Mouse (Mus musculus) CD4-positive helper T cell, adult 2 months (primary cell): ENCODE measurements around the gene Atp5g1.
"Not testable (repeated sequence)": the region's sequence is repeated elsewhere in the genome, so short reads cannot be mapped to it uniquely, and the experiment has no call there.

Source experiments
- DNase-seq: peaks from one replicate; pipeline ENCODE4 v3.0.0-alpha.2; 2012; ENCODE audit warnings: low read depth, missing footprints, low spot score

The Atp5g1 gene

GRCm38 (mm10) chr11:96075509-96076220 is at the start of gene Atp5g1:
TSS of gene Atp5g1 (minus strand) at chr11:96075670.
- DNase-seq = peak; percentile 100

DNA sequence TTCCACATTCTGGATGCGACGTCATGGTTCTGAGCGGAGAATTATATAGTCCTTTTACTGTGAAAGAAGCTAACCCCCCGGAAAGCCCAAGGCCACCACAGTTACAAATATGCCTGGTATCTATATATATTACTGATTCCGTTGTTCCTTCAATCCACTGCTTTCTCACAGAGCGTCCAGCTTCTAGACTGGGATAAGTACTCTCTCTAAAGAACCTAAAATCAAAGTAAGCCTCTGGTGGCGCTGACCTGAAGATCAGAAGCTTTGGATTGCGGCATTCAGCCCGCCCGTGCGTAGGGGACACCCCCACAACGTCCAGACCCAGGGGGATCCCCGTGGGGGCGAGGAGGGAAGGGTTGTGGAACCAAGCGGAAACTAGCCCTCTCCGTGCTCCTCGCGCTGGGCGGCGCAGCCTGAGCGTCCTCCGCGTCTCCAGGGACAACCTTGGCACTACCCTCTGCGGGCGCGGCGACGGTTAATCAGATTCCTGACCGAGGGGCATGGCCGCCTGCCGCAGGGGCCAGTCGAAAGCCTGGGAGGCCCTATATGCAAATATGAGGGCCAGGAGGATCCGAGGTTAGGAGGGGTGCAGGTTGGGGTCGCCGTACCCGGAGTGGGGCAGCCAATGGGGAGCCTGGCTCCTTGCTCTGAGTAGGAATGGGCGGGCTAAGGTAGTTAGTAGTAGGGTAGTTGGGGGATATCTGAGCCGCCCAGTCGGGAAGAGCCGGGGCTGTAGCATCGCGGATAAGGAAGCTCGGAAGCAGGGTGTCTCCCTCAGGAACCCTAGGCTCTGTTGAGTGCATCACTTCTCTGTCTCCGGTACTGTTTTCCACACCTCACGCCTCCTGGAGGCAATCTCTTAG is 48.8 kb upstream of the Atp5g1 start:
- no peak for DNase-seq

DNA sequence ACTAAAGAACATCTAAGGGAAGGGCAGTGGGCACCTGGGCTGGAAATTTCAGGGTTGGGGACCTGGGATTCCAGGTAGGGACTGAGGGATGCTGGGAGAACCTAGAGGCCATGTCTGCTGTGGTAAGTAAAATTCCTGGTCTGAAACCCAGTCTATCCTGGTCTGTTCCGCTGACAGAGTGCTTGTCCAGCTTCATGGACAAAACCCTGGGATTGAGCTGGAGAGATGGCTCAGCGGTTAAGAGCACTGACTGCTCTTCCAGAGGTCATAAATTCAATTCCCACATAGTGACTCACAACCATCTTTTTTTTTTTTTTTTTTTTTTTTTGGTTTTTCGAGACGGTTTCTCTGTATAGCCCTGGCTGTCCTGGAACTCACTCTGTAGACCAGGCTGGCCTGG is 47.3 kb upstream of the Atp5g1 start:
- not testable (repeated sequence) for DNase-seq

DNA sequence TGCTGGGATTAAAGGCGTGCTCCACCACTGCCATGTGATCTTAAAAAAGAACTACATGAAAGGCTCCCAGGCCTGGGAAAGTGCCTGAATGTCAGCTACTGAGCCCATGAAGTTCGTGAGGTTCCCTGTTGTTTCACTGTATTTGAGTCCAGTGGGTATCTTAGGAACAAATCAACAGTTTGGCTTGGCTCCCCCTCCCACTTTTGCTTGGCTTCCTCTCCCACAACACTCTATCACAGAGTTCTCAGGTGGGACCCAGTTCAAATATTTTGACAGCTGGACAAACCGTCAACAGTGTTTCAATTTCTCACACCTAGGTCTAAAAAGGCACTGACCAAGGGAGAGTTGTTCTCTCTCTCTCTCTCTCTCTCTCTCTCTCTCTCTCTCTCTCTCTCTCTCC is 43.9 kb upstream of the Atp5g1 start:
- no peak for DNase-seq

DNA sequence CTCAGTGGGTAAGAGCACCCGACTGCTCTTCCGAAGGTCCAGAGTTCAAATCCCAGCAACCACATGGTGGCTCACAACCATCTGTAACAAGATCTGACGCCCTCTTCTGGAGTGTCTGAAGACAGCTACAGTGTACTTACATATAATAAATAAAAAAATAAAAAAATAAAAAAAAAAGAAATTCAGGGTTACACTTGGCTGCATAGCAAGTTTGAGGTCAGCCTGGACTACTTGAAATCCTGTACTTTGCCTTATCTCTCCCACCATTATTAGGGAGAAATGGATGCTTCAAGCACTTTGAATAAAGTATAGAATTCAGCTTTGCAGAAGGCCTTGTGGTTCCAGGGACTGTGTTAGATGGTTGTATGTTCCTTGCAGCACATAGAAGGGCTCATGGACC is 41.5 kb upstream of the Atp5g1 start:
- not testable (repeated sequence) for DNase-seq

GRCm38 (mm10) chr11:96116116-96116515 is 40.6 kb upstream of the Atp5g1 start:
- DNase-seq = no peak

- no peak for DNase-seq
These were observed 39.9 kb upstream of the Atp5g1 start for GRCm38 (mm10) chr11:96115416-96115815.

- DNase-seq = no peak
These were observed 38.6 kb upstream of the Atp5g1 start for GRCm38 (mm10) chr11:96114077-96114476.

DNA sequence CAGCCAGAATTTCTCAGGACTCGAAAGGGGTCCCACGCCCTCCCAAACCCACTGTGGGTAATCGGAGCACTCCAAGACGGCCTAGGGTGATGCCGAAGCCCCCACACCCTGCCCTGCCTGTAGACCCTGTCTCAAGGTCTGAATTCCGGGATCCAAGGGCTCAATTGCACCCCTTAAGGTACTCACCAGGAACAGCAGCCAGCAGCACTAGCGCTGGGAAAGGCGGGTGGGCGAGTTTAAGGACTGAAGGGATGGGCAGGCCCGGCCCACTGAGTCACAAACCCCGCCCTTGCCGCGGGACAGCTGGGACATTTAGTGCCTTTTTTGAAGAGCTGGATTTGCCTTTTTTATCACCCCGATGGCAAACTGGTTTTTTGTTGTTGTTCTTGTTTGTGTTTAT is 36.3 kb upstream of the Atp5g1 start, which contains the start of gene Calcoco2:
Calcoco2 (minus strand) TSS at position 214 of the 400 bp plus-strand sequence.
- DNase-seq = no peak

- DNase-seq = peak; percentile 10
These were observed 35.5 kb upstream of the Atp5g1 start for GRCm38 (mm10) chr11:96110950-96111349.

DNA sequence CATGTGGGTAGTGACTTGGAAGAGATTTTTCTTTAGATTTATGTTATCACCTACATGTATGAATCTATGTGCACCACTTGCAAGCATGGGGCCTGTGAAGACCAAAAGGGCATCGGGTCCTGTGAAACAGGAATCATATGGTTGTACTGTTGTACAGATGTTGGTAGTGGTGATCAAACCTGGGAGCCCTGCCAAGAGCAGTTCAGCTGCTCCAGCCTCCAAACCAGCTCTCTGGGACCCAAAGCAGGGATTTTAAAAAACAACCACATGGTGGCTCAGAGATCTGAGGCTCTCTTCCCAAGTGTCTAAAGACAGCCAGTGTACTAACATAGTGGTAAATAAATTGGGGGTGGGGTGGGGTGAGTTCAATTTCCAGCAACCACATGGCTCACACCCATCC is 32.9 kb upstream of the Atp5g1 start:
- no peak for DNase-seq

DNA sequence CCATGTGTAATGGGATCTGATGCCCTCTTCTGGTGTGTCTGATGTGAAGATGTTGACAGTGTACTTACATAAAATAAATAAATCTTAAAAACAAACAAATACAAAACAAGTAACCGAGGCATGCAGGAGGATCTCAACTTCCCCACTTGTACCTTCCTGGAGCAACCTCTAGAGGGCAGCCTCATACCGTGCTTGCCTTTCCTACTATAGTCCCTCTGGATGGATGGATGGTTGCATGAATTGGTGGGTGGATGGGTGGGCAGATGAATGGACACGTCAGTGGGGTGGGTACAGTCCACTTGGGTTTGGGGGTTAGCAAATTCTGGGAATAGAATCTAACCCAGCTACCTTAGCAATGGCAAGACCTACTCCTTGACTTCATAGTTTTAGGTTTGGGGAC is 17.9 kb upstream of the Atp5g1 start:
- DNase-seq = peak; percentile 33

- DNase-seq = no peak
These were observed 17.3 kb upstream of the Atp5g1 start for GRCm38 (mm10) chr11:96092674-96093291.

GRCm38 (mm10) chr11:96091073-96091472 is 15.6 kb upstream of the Atp5g1 start:
- peak; percentile 32 for DNase-seq

- no peak for DNase-seq
These were observed 12.5 kb upstream of the Atp5g1 start for GRCm38 (mm10) chr11:96087981-96088380.

GRCm38 (mm10) chr11:96082682-96083081 is 7.2 kb upstream of the Atp5g1 start:
- no peak for DNase-seq

DNA sequence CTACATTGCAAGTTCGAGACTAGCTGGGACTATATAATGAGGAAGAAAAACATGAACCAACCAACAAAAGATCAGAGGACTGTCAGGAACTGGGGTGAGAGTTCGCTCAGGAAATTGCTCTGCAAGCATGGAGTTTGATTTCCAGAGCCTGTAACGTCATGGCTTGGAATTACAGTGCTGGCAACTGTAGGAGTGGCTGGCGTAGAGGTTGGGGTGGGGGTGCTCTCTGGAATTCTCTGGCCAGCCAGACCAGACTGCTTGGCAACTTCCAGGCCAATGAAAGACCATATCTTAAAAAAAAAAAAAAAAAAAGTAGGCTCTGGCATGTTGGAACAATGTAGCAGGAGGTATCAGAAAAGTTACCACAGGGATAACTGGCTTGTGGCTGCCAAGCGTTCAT is 5.3 kb upstream of the Atp5g1 start:
- DNase-seq = no peak

DNA sequence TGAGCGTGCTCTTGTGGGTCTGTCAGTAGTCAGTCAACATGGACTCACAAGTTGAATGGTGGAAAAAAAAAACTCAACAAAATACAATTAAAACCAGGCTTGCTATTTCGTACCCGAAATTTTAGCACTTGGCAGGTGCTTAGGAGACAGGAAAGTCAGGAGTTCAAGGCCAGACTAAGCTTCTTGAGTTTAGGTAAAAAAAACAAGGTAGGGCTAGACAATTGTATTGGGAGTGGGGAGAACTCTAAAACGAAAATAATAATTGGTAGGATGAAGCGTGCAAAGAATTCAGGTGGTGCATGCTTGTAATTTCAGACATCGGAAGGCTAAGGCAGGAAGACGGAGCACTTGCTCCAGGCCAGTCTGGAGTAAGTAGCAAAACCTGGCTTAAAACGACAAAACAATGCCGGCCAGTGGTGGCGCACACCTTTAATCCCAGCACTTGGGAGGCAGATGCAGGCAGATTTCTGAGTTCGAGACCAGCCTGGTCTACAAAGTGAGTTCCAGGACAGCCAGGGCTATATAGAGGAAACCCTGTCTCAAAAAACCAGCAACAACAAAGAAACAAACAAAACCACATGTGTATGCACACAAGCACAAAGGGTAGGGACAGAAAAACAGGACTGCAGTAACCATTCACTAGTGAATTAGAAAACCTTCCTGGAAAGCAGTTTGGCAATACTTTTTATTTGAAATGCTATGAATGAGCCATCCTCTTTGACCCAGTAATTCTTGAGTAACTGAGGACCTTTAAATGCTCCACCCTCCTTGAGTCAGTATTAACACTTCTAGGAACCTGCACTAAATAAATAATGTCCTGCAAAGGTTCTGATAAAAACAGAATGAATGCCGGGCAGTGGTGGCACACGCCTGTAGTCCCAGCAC is 993 bp upstream of the Atp5g1 start:
- DNase-seq = no peak

- DNase-seq = no peak
These were observed 327 bp downstream of the Atp5g1 start for GRCm38 (mm10) chr11:96075177-96075508.

DNA sequence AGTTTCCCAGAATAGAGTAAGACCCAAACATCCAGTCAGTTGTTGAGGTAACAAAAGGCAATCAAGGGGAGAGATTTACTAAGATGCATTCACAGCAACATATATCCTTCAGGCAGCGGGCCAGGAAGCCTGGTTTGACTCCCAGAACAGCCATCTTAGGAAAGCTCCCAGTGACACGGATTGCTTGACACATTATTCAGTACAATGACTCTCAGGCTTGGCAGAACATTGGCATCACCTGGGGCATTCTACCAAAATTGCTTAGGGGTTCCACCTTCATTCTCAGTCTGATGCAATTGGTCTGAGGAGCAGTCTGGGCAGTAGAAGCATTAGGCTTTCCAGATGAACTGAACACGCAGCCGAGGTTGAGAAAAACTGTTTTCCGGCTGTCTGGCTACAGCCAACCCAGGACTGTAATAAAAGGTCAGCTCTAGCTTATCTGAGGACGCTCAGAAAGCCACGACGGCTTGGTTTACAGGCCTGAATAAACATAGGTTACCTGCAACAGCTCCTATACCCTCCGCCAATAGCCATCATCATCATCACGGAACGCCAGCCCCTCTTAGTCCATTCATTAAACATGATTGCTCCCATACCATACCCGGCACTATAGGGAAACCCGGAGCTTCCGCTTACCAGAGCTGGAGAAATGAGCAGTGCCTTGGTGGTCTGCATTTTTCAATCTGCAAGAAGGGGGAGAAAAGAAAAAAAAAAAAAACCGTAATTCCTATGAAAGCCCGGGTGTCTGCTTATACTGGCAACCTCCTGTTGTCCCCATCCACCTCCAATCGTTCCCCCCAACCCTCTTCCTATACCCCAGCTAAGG is 906 bp downstream of the Atp5g1 start:
- DNase-seq = peak; percentile 14
